Comparison of ENCODE assay signal across 40 mouse cellular contexts in the genomic region with DNA sequence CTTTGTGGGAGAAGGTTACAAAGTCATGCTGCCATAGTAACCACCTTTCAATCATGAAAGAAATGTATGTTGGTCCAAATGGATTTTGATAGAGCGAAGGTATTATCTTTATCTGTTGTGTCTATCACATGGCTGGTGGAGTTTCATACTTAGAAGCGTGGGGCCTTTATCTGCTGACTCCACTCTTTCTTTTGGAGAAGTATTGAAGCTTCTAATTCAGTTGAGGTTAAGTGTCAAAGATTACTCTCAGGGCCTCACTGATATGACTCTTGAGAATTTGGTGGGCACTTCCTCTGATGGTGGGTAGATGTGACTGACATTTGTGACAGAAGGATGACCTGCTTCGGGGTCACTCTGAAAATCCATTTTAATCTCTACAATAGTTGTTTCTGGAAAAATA. TPM values are rescaled to one million over a fixed set of nuclear protein-coding genes. Genes with fewer than 3 reads are reported as not detected.
"Had no signal": no experiment of that assay in that cellular context is flagged by ENCODE, and none has a peak within 500 bp of the region (broad histone marks: within the 10 kb centered on the region; RNA-seq: fewer than 3 reads in every experiment).

No protein-coding gene starts in this region.

- H3K9me3 ChIP-seq: limb, embryonic 10.5 days; limb, embryonic 12.5 days; limb, embryonic 13.5 days; limb, embryonic 15.5 days; liver, embryonic 13.5 days; liver, embryonic 15.5 days; lung, embryonic 15.5 days; megakaryocyte, embryonic 14.5 days; midbrain, embryonic 10.5 days; midbrain, embryonic 12.5 days; midbrain, embryonic 13.5 days; midbrain, embryonic 15.5 days had no signal

- H3K27me3 ChIP-seq: limb, embryonic 12.5 days; limb, embryonic 13.5 days; limb, embryonic 15.5 days; liver, embryonic 12.5 days; liver, embryonic 13.5 days; liver, embryonic 15.5 days; lung, embryonic 15.5 days; megakaryocyte, embryonic 14.5 days; midbrain, embryonic 12.5 days; midbrain, embryonic 13.5 days; midbrain, embryonic 15.5 days had no signal

- DNase-seq: left cerebral cortex, postnatal 4 days; liver; liver, embryonic 13.5 days; liver, postnatal 0 days; lung, adult 18-20 months; lung, adult 2 months; lung, embryonic 14.5 days; lung, postnatal 10 days; lung, postnatal 14 days; lung, postnatal 36 days; lung, postnatal 4 days; midbrain, embryonic 14.5 days had no signal

- H3K4me1 ChIP-seq: limb, embryonic 10.5 days; limb, embryonic 12.5 days; limb, embryonic 13.5 days; limb, embryonic 15.5 days; liver, embryonic 12.5 days; liver, embryonic 13.5 days; liver, embryonic 15.5 days; lung, embryonic 15.5 days; midbrain, embryonic 10.5 days; midbrain, embryonic 12.5 days; midbrain, embryonic 13.5 days; midbrain, embryonic 15.5 days had no signal

- H3K27ac ChIP-seq: limb, embryonic 10.5 days; limb, embryonic 12.5 days; limb, embryonic 13.5 days; limb, embryonic 15.5 days; liver, embryonic 12.5 days; liver, embryonic 13.5 days; liver, embryonic 14.5 days; liver, embryonic 15.5 days; lung, embryonic 15.5 days; macrophage; midbrain, embryonic 10.5 days; midbrain, embryonic 12.5 days; midbrain, embryonic 13.5 days; midbrain, embryonic 15.5 days had no signal

- H3K4me2 ChIP-seq: limb, embryonic 12.5 days; limb, embryonic 13.5 days; limb, embryonic 15.5 days; liver, embryonic 11.5 days; liver, embryonic 12.5 days; liver, embryonic 13.5 days; liver, embryonic 15.5 days; lung, embryonic 14.5 days; lung, embryonic 15.5 days; midbrain, embryonic 11.5 days; midbrain, embryonic 12.5 days; midbrain, embryonic 13.5 days; midbrain, embryonic 15.5 days had no signal

- ATAC-seq: liver, embryonic 12.5 days; liver, postnatal 0 days; lung, postnatal 0 days; midbrain, embryonic 13.5 days; midbrain, embryonic 15.5 days; midbrain, embryonic 16.5 days had no signal

- H3K36me3 ChIP-seq: limb, embryonic 10.5 days; limb, embryonic 12.5 days; limb, embryonic 13.5 days; limb, embryonic 15.5 days; liver, embryonic 12.5 days; liver, embryonic 13.5 days; liver, embryonic 15.5 days; lung, embryonic 15.5 days; midbrain, embryonic 10.5 days; midbrain, embryonic 12.5 days; midbrain, embryonic 13.5 days; midbrain, embryonic 15.5 days had no signal

- H3K9ac ChIP-seq: limb, embryonic 12.5 days; limb, embryonic 13.5 days; limb, embryonic 15.5 days; liver, embryonic 12.5 days; liver, embryonic 13.5 days; liver, embryonic 14.5 days; liver, embryonic 15.5 days; liver, postnatal 0 days; lung, embryonic 14.5 days; lung, embryonic 15.5 days; midbrain, embryonic 12.5 days; midbrain, embryonic 13.5 days; midbrain, embryonic 15.5 days had no signal

- H3K4me3 ChIP-seq: limb, embryonic 10.5 days; limb, embryonic 12.5 days; limb, embryonic 13.5 days; limb, embryonic 15.5 days; liver, embryonic 12.5 days; liver, embryonic 13.5 days; liver, embryonic 15.5 days; lung, embryonic 15.5 days; megakaryocyte, embryonic 14.5 days; midbrain, embryonic 10.5 days; midbrain, embryonic 12.5 days; midbrain, embryonic 13.5 days; midbrain, embryonic 15.5 days; myocyte had no signal

RNA-seq across cellular contexts. Expression of a gene that starts 26.1 kb away (rescaled TPM):
- total RNA-seq: left cerebral cortex, postnatal 10 days; left cerebral cortex, postnatal 14 days; left cerebral cortex, postnatal 25 days; left cerebral cortex, postnatal 36 days; left cerebral cortex, postnatal 4 days; megakaryocyte-erythroid progenitor cell, adult 5-6 weeks; midbrain, postnatal 0 days had no signal
- polyA plus RNA-seq: limb, embryonic 10.5 days; limb, embryonic 11.5 days; limb, embryonic 12.5 days; liver, embryonic 11.5 days; liver, embryonic 12.5 days; lung, embryonic 14.5 days; lung, embryonic 16.5 days; lung, postnatal 0 days; macrophage; midbrain, embryonic 10.5 days; midbrain, embryonic 12.5 days; midbrain, embryonic 13.5 days; midbrain, embryonic 14.5 days; midbrain, embryonic 15.5 days; midbrain, embryonic 16.5 days; midbrain, postnatal 0 days; myocyte; neural tube, embryonic 11.5 days had no signal
